Mouse (Mus musculus) cerebellum, postnatal 10 days (tissue): ENCODE measurements at regions not wholly inside any gene's neighbourhood (a gene's known extent, or its start where the extent isn't known, plus 50 kb on each side); places are given as distances from the start of the nearest gene placed in this dataset.

ENCODE experiments used
- DNase-seq, 2 experiments: peaks; one replicate each; pipeline ENCODE4 v3.0.0; 2021; ENCODE audit warnings: mixed read lengths in 2 of 2

DNA sequence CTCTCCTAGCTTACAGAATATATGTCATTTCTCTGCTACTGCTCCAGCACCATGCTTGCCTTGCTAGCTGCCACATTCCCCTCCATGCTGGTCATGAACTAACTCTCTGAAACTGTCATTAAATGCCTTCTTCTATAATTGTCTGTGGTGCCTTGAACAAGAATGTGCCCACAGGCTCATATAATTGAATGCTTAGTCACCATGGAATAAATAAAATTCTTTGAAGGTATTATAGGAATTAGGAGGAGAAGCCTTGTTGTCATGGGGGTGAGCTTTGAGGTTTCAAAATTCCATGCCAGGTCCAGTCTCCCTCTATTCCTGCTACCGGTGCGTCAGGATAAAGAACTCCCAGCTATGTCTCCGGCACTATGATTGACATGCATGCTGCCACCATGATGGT lies 171.9 kb downstream of the Atp6ap1l start:
- no peak for DNase-seq

DNA sequence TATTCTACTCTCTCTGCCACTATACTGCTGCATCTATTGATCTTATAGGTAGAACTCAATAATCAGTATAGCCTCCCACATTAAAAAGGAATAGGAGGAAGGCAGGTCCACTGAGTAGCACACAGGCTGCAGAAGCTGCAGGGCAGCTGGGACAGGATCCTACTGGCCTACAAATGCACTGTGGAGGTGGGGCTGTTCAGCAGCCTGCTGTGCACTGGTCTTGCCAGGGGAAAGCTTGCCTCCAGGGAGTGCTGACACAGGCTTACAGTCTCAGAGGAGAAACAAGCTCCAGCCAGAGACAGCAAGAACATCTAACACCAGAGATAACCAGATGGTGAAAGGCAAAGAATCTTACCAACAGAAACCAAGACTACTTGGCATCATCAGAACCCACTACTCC lies 176.1 kb downstream of the Atp6ap1l start:
- DNase-seq: peak in 1 of 2 experiments; percentile 45

DNA sequence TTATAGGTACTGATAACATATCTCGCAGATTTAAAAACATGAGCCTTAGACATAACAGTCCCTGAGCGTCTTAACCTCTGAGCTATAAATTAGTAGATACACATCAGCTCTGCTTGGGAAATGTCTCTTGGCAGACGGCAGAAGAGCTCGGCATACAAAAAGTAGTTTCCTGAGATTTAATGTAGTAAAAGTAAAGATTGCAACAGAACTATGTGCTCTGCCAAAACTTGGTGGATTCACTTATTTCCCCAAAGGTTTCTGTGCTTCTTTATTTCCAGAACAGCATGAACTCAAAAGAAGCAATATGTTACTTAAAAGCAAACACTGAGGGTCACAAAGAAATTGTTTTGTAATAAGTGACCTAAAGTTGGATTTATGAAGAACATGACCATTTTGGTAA lies 177.3 kb downstream of the Atp6ap1l start:
- no peak for DNase-seq

DNA sequence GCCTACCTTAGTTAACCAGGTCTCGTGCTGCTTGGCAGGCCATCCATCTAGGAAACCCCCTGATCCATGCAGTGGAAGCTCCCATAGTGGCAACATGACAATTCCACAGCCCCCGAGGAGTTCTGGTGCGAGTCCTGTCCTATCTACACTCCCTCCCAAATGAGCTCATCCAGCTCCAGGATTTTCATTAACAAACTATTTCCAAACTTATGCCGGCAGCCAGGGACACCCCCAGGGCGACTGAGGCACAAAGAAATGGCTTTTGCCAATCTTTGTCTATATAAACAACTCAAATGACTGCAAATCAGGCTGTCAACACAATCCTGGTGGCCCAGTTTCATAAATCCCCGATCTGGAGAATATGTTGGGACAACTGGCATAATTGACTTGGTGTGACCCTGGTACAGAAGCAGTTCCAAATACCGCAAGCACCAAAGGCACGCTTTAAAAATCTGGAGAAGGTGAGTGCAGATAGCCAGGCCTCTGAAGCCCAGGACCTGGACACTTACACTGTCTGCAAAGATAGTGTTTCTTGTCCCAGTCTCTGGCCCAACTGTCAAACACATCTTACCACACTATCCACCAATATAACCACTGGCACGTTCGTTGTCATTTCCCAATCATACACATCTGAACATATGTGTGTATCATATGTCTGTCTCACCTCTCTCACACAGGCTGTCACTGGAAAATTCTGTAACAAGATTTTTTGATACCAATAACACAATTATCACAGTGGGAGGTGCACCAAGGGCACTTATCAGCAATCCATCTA lies 179.9 kb downstream of the Atp6ap1l start:
- DNase-seq: no peak

DNA sequence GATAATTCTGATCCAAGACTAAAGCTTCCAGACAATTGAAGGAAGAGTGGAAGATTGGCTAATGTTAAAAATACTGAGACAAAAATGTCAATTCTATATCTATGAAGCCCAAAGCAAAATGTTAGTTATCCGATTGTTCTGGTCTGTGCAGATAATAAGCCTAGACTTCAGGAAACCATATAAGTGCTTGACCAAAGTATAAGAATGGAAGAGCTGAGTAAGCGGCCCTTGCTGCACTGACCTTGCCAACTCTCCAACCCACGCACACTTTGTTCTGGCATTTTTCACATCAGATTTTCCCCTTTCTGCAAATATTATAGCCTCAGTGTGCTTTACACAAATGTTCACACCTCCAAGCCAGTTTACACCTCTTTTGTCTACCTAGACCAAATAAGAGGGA lies 180.6 kb downstream of the Atp6ap1l start:
- DNase-seq: no peak

DNA sequence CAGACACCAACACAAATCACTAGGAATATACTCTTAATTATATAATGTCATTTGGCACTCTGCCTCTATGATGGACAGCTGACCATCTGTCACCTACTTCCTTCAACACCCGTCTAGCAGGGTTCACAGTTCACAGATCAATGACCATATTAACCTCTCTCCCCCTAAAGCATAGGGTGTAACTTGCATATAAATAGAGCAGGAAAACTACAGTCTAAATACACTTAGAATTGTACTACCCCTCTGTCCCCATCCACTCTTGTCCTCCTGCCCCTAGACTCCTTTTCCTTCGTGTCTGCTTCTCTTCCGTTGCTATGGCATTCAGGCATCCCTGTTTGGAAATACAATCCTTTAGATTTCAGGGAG lies 181.6 kb downstream of the Atp6ap1l start:
- no peak for DNase-seq

DNA sequence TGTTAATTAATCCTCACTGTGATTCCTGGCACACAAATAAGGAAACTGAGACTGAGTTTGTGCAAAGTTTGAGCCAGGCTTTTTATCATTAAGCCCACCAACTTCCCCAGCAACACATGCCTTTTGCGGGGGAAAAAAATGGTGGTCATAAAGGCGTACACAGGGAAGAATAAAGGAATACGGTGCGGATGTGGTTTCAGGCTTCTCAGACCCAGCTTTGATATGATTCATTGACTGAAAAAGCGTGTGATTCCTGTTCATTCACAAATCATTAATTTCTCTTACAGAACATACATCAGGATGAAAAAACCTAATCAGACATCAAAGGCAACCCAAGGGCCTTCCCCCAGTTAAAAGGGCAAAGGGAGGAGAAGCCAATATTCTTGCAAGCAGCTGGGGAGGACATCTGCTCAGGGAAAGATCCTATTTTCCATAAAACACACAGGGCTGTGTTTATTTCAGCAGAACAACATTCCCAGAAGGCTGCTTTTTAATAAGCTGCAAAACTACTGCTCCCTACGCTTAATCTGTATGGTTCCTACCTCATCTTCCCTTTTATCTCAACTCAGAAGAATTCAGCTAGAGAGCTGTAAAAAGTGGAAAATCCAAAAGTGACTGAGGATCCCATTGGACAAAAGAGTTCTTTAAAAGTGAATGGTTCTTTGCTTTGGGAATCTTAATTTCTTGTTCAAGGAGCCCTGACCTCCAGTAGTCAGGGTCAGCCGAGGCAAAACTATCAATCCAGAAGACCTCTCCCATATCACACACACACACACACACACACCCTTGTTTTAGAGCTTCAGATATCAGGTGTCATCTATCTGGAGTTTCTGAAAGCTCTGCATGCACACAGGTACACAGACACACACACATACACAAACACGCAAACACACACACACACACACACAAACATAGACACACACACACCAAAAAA lies 182.3 kb downstream of the Atp6ap1l start:
- DNase-seq: no peak

DNA sequence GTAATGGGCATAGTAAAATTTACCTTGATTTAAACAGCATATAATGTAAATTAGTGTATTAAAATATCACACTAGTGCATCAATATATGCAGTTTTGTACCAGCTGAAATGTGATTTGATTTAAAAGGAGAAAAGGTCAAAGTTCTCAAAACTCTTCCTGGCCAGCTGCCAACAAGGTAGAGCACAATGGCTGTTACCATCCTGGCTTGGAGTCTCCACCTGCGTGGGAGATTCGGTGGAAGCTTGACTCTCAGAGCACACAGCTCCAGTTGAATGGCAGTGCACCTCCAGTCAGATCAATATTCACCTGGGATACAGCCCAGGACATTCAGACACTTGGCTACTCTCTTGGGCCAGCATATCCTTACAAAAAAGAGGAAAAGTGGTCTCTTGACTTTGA lies 220.8 kb downstream of the Atp6ap1l start:
- DNase-seq: no peak

DNA sequence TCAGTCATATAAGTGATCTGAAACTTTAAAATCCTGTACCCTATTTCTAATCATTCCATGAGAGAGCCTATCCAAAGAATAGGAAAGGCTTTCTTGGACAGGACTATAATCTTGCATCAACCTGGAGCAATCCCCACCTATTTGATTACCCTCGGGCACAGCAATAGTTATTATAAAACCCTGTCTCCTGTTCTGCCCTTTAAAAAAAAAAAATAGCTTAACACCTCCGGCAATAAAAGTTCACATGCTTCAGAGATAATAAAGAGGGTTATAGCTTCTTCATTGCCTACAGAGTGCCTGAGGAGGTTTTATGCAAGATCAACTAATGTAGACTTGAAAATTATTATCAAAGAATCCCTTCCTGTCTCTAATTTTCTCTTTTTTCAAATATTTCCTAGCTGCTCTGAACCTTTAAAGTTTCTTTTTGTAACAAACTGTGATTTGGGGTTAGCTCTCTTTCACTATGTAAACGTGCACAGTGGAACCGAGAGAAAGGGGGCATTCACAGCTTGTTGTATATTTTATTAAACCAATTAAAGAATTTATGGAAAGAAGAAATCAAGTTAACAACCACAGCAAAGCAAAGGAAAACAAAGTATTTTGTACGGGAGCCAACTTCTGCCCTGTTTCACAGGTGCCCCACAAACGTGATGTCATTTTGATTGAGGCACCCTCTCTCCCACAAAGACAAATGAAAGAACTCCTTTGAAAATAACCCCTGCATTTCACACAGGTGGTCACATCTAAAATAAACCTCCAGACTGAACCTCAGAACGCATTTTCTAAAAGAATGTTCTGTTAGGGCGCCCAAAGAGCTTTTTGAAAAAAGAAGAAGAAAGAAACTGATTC lies 225.8 kb downstream of the Atp6ap1l start:
- DNase-seq: no peak

DNA sequence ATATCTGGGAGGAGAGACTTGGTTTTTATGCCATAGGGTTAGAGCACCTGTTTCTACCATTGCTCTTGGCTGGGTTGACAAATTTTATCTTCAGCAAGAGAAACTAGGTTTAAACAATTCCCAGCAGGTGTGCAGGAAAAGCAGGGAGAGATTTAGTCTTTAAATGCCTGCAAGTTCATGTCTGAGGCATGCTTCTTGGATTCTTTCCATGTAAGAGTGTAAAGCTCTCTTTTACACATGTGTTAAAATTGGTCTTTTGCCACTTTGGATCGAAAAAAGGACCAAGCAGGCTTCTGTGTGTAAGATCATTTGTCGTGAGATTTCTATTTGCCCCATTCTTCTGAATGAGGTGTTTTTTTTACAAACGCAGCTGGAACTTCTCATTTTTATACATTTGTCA lies 231.3 kb downstream of the Atp6ap1l start:
- DNase-seq: no peak

DNA sequence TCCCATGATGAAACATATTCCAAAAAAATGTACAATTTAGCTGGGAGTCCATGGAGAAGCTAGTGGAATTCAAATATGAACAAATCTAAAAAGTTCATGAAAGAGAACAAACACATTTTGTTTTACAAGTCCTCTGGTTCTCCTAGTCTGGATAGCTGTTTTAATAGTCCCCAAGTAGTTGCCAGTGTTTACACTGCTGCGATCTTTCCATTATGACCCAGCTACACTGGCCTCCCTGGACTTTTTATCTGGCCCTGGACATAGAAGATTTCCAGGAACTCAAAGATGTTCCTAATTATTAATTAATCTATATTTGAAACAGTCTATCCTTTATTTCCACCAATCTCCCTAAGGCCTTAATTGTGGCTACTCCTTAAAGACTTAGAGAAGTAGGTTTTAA lies 232.1 kb downstream of the Atp6ap1l start:
- no peak for DNase-seq

DNA sequence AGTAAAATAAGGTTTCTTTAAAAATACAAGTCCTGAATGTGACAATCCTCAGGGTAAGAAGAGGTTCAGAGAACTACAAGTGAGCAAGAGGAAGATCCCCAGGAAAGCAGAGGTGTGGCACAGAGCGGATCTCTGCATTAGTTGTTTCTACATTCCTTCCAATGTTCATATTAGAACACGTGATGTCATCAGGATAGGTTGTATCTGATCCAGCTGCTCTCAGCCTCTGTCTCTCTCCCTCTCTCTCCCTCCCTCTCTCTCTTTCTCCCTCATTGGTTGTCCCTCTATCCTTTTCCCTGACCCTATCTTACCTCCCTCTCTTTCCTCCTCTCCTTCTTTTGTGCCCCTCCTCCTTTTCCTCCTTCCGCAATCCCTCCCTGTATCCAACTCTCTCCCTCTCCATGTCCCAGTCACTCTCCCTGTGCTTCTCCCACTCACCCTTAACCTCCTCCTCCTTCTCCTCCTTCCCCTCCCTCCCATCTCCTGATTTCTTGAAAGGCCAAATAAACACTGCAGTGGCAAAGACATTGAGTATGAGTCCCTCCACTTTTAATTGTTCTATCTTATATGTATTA lies 243.5 kb downstream of the Atp6ap1l start:
- no peak for DNase-seq

DNA sequence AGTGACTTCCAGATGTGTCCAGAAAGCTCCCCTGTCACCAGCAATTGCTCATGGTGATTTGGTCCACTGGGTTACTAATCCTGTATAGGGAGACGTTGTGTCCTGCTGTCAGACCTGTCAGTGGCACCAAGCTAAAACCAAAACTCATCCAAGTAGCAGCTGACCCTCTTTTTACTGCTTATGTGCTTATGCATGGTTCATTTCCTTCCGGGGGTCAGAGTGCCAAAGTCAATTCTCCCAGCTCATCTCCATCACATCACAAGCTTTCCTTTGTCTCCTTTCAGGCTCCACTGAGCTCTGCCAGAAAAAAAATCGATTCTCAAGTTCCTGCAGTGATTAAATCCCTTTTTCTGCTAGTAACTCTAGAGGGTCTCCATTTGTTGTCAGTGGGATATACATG lies 244.2 kb downstream of the Atp6ap1l start:
- peak in 1 of 2 experiments; percentile 24 for DNase-seq

DNA sequence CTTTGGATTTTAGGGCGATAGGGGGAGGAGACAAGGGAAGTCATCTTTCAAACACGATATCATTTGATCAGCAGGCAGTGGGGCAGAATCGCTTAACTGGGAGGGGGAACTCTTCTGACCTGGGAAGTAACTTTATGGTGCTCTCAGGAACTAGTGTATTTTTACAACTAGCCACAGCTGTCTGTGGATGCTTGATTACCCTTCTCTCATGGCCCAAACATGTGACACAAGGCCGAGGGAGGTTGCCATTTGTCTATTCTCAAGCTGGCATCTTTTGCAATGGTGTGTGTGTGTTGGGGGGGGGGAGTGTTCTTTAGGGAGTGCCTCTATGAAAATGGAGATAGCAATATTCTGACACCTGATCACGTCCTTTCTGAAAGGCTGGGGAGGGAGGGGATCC lies 246.1 kb downstream of the Atp6ap1l start:
- no peak for DNase-seq

DNA sequence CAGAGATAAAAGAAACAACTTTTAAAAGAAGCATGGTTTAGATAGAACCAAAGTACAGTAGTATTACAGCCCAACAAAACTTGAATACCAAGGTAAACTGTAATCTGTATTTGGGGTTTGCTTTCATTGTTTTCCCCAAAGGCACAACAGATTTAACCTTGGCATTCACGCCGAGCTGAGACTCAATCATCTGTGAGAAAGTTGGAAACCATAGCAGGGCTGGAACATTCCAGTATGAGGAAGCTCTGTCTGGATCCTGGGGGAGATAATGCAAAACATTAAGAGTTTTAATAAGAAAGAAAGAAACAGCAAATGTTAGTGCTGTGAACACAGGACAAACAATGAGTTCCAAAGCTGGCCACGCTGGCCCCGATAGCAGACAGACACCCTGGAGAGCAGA lies 258.8 kb downstream of the Atp6ap1l start:
- DNase-seq: peak in 1 of 2 experiments; percentile 28

DNA sequence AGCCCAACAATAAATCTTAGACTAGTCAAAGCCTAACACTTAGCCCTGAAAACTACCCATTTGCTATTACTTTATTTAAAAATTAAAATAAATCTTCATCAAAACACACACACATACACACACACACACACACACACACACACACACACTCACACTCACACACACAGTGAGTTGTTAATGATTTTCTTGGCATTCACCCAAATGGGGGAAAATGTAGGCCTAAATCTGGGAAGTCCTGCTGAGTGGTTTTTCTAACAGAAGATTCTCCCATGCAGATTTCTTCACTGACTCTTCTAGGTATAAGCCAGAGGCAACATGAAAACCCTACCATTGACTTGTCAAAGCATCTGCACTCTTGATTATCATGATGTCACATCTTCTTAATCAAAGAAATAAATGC lies 260.9 kb downstream of the Atp6ap1l start:
- DNase-seq: no peak

DNA sequence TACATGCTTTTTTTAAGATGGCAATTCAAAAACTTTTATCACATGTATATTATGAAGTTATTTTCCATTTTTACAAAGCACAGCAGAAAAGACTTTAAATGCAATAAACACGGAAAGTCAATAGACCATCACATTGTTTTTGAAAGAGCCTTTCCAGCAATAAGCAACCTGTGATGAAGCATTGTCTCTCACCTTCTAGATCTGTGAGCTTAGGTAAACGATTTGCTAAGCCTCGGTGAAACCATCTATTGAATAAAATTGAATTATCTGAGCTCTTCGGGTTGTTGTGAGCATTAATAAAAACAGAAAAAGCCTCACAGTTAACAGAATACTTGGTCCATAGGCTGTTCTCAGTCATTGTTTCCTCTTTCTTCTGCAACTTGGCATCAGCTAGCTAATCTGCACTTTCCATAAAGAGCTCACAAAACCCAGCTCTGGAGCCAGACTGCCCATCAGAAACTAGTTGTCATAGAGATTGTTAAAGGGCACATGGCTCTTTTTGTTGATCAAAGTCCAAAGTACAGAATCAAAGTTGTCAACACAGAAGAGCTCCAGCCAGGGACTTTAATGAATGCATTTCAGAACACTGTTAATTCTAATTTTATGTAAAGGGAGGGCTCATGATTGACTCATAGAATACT lies 261.5 kb downstream of the Atp6ap1l start:
- DNase-seq: no peak

DNA sequence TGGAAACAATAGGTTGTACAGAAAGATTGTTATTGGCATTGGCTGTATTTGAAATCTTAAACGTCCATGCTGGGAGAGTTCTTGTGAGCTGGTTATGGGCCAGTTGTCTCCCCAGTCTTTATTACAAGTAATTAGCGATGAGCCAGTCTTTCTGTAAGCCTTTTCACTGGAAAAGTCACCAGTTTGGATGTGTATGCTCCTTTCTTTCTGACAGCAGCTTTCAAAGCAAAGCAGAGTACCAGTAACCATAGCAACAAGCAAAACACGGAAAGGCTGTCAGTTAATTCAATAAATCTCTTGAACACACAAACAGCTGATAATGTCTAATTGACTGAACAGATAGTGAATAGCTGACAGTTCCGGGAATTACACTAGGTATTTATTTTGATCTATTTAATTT lies 262.0 kb downstream of the Atp6ap1l start:
- peak in 1 of 2 experiments; percentile 5 for DNase-seq

DNA sequence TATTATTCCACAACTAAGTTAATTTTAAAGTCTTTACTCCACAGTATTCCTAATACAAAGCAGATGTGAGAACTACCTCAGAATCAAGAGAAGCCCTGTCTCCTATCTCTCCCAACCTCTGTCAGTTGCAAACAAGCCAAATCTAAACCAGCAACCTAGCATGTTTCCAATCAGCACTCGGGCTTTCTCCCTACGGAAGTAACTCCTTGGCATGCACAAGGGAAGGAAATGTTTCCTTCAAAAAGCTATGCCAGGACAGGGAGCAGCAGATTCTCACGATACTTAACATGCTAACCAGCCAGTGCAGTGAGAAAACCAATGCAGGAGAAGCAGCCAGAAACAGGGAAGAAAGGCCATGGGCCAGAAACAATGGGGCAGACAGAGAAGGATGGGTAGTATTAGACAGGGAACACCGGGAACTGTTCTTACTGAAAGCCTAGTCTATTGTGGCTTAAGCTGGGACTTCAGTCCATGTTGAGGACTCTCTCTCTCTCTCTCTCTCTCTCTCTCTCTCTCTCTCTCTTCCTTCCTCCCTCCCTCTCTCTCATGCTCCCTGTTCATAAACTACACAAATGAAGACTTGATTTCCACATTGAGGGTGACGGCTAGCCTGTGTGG lies 262.8 kb downstream of the Atp6ap1l start:
- peak in 1 of 2 experiments; percentile 5 for DNase-seq
